Mouse (Mus musculus) cerebellum, postnatal 25 days (tissue): ENCODE results near the gene Lrrc20.
"Not testable (repeated sequence)": the region's sequence is repeated elsewhere in the genome, so short reads cannot be mapped to it uniquely, and the experiment has no call there.

Experiments
- DNase-seq, 2 experiments: peaks; one replicate each; pipeline ENCODE4 v3.0.0; 2021; ENCODE audit warnings: mixed read lengths in 2 of 2

Gene Lrrc20

GRCm38 (mm10) chr10:61475594-61476439 is at the start of gene Lrrc20:
TSS of gene Lrrc20 (plus strand) at chr10:61475801.
- peak; percentile 94 to 97 for DNase-seq

- no peak for DNase-seq
Measured at GRCm38 (mm10) chr10:61426251-61426757, 49.3 kb upstream of the Lrrc20 start.

GRCm38 (mm10) chr10:61427951-61428350 is 47.6 kb upstream of the Lrrc20 start:
- DNase-seq: no peak

GRCm38 (mm10) chr10:61428416-61428815 is 47.2 kb upstream of the Lrrc20 start:
- no peak for DNase-seq

GRCm38 (mm10) chr10:61429043-61429442 is 46.6 kb upstream of the Lrrc20 start:
- no peak for DNase-seq

DNA sequence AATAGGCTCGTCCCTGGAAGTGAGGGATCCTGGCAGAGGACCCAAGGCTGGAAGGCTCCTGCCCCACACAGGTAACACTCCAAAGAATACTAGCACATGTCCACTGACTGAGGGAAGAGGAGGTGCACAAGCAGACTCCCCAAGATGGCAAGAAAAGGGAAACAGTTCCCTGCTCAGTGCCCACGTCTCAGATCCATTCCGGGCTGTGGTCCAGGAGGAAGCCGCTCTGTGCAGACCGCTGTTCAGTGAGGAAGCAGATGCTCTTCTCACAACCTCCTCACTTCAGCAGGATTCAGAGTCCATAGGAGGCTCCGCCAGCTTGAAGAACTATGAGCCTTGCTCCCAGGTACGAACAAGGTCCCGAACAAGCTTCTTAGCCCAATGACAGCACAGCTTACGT is 44.2 kb upstream of the Lrrc20 start:
- DNase-seq: no peak

- no peak for DNase-seq
Measured at GRCm38 (mm10) chr10:61440202-61440800, 35.3 kb upstream of the Lrrc20 start.

GRCm38 (mm10) chr10:61443456-61443855 is 32.1 kb upstream of the Lrrc20 start:
- no peak for DNase-seq

- no peak for DNase-seq
Measured at GRCm38 (mm10) chr10:61443876-61444275, 31.7 kb upstream of the Lrrc20 start.

DNA sequence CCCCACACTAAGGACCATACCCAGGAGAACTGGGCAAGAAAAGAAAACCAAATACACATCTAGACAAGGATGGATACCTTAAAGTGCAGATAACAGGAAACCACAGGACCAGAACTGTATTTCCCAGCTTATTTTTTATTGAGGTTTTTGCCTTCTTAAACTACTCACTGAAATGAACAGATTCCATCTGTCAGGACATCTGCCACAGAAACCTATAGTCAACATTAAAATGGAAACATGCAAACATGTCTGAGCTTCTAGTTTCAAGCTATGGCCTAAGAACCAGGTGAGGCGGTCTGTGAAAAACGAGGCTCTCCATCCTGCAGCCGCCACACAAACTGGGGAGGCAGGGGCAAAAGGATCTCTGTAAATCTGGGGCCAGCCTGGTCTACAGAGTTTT is 30.6 kb upstream of the Lrrc20 start:
- no peak for DNase-seq

DNA sequence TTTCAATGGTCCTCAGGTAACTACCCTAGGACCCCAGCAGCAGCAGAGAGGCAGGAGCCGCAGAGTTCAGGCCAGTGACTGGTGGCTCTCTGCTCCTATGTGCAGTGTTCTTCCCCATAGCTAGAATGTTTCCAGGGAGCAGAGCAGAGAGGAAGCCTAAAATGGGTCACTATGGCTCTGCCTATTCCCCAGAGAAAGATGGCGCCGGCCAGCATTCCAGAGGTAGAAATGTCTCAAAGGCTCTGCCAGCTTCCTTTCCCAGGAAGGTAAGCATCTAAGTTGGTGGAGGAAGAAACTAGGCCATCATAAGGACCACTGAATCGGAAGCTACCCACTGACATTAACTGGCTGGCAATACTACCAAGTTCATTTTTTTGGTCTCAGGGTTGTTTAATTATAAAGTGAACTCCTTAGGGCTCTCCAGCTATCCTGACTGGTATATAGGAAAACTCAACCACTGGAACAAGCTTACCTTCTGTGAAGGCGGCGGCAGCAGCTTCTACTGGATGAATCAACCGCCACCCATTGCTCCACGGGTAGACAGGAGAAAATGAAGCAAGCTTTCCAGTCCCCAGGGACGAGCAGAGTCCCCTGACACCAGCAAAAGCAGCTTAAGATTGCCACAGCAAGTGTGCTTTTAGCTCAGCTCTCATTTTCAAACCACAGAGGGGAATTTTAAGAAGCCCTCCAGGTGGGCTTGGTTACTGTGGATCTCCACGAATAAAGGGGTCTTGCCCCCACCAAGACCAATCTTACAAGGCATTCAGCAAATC is 27.8 kb upstream of the Lrrc20 start:
- no peak for DNase-seq

GRCm38 (mm10) chr10:61448834-61449233 is 26.8 kb upstream of the Lrrc20 start:
- DNase-seq: no peak

- no peak for DNase-seq
Measured at GRCm38 (mm10) chr10:61451463-61451930, 24.1 kb upstream of the Lrrc20 start.

- DNase-seq: peak; percentile 62 to 68
Measured at GRCm38 (mm10) chr10:61451931-61452617, 23.5 kb upstream of the Lrrc20 start.

DNA sequence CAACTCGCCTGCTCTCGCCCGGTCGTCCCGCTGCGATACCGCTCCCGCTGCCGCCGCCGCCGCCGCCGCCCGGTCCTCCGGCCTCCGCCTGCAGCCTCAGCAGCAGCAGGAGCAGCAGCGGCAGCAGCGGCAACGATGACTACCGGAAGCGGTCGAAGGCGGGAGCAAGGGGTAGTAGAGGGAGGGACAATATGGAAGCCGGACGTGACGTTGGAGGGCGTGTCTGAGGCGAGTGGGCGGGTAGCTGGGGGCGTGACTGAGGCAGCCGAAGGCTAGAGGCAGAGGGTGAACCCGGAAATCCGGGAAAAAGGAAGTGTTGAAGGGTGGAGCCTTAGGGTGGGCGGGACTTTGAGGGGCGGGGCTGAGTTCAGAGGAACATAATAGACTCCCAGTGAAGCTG is 23.0 kb upstream of the Lrrc20 start, which contains the start of gene Eif4ebp2:
TSS of gene Eif4ebp2 (minus strand) at position 17 of the 400 bp plus-strand sequence.
- peak; percentile 97 to 98 for DNase-seq

DNA sequence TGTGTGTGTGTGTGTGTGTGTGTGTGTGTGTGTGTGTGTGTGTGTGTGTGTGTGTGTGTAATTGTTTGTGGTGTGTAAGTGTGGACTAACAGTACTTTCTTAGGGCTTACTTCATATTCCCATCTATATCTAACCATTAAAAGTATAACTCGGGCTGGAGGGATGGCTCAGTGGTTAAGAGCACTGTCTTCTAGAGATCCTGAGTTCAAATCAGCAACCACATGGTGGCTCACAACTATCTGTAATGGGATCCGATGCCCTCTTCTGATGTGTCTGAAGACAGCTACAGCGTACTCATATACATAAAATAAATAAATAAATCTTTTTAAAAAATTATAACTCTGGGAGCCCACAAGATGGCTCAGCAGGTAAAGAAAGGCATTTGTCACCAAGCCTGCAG is 22.4 kb upstream of the Lrrc20 start:
- DNase-seq: not testable (repeated sequence)

DNA sequence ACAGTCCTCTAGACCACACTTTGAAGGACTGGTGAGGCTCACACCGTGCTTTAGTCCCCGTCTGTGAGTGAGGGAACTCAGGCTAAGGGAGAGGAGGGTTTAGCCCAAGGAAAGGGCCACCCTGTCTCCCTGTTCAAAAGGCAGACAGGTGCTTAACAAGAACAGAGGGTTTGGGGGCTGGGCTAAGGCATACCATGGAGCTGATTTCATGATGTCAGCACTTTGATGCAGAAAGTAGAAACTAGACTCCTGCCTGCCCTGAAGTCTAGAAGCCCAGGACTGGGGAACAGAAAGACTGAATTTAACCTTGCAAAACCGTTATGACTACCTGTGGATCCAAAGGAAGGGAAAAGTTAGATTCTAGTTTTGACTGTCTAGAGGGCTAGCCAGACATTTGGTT is 18.4 kb upstream of the Lrrc20 start:
- no peak for DNase-seq

DNA sequence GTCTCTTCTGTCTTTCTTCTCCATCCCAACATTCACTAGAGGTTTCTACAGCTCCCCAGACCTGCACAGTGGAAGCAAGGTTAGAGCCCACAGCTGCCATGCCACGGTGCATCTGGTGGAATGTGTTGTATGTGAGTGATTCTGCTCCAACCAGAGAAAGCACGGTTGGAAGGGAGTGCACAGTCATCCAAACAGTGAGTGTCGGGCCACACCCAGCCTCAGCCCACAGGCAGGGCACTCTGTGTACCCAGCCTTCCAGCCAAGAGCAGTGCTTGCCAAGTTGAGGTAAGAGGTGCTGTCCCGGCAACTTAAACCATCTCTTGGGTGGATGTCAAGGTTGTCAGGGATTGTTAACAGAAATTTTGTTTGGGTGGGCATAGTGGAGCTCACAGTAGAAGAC is 10.6 kb upstream of the Lrrc20 start:
- DNase-seq: no peak

DNA sequence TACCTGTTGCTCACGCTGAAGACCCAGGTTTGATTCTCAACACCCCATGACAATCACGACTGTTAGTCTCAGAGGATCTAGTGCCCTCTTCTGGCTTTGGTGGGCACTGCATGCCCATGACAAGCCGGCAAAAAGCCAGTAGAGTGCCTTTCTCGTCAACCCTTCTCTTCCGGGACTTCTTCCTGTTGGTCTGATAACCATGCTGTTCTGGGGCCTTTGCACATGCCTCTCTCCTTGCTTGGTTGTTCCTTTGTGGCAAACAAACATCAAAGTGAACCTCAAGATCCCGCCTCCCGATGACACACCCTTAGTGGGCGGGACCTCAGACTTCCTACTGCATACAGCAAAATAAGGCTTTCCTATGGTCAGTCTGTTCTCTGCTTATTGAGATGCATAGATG is 9.4 kb upstream of the Lrrc20 start:
- DNase-seq: no peak

GRCm38 (mm10) chr10:61466873-61467272 is 8.7 kb upstream of the Lrrc20 start:
- peak in 1 of 2 experiments; percentile 56 for DNase-seq

GRCm38 (mm10) chr10:61468900-61469299 is 6.7 kb upstream of the Lrrc20 start:
- DNase-seq: no peak

GRCm38 (mm10) chr10:61473640-61474039 is 2.0 kb upstream of the Lrrc20 start:
- DNase-seq: no peak
